Mouse (Mus musculus): ENCODE results near the gene Timp4.

DNA sequence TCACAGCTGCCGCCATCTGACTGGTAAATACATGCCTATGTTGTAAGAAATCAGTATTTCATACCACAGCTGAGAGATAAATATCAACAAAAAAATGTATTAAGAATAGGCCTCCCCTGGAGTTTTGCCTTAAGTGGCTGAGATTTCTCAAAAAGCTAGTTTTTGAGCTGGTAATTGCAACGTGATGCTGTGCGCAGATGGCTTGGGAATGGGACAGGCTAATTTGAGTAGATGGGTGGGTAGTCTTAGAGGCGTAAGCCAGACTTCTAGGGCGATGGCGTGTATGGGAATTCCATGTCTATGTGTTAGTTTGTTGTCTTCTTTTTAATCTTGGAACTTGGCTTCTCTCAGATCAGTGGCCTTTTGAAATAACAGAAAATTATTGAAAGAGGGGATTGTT, 39.8 kb upstream of the Timp4 start:
- TF ChIP-seq TAL1 (IDR thresholded peaks at IDR 0.05; ENCODE audit: low read length) (no peak), GATA1 (IDR thresholded peaks at IDR 0.05; ENCODE audit: low read length) (no peak)

Data from erythroblast, embryonic 14.5 days (primary cell).